Mouse (Mus musculus) heart, adult 2 months (tissue): Measurements from ENCODE around the gene Ugt1a6a.
"Not testable (repeated sequence)": the region's sequence is repeated elsewhere in the genome, so short reads cannot be mapped to it uniquely, and the experiment has no call there.

Experiments
- CTCF ChIP-seq: fragments of 200-600 bp; IDR thresholded peaks from 2 replicates; pipeline ENCODE4 v1.8.1; 2022; ENCODE audit warnings: antibody characterized with exemption, mild to moderate bottlenecking, moderate library complexity
- EP300 ChIP-seq: fragments of 200-500 bp; IDR thresholded peaks from 2 replicates; pipeline ENCODE4 v1.6.1; 2011; ENCODE audit warnings: low read depth, low read length, control low read depth; ENCODE audit not compliant: insufficient read depth
- POLR2A ChIP-seq: fragments of 200-500 bp; IDR thresholded peaks from 2 replicates; pipeline ENCODE4 v1.6.1; 2011; ENCODE audit warnings: mild to moderate bottlenecking, low read depth, low read length, control low read depth; ENCODE audit not compliant: insufficient read depth

DNA sequence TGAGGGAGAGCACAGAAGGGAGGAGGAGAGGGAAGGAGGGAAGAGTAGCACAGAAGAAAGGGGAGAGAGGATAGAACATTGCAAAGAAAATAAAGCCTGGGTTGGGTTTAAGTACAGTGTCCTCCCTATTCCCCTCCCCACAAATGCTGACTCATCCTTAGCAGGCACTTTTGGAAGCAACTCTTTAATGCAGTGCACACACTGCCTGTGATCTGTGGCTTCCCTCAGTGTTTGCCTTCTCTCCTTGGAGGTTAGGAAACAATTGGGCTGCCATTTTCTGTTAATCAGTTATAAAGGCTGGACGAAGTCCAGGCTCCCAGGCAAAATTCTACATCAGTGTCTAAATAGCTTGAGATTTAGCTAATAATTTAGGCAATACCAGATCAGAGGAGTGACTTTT lies 5.9 kb downstream of the Ugt1a6a start:
- TF ChIP-seq EP300, CTCF, POLR2A: not testable (repeated sequence)
